Mouse (Mus musculus) embryo, embryonic 10.5 days (tissue): ENCODE results near the gene Armc5.
A peak's percentile ranks its signal among the peaks of the same experiment; 100 is the strongest.

Experiments used
- DNase-seq: peaks from one replicate; pipeline ENCODE4 v3.0.0-alpha.2; 2015; ENCODE audit warnings: low spot score

Armc5 gene

GRCm38 (mm10) chr7:128246496-128247391 is 9.6 kb downstream of the Armc5 start, which contains the start of gene Tgfb1i1:
TSS of gene Tgfb1i1 (plus strand) at chr7:128246812.
- DNase-seq: peak; percentile 66

- peak; percentile 96 for DNase-seq
Observed at GRCm38 (mm10) chr7:128247443-128247842, 10.3 kb downstream of the Armc5 start.

- no peak for DNase-seq
Observed at GRCm38 (mm10) chr7:128248081-128249042, 11.2 kb downstream of the Armc5 start.

- no peak for DNase-seq
Observed at GRCm38 (mm10) chr7:128249998-128250397, 12.9 kb downstream of the Armc5 start.

- no peak for DNase-seq
Observed at GRCm38 (mm10) chr7:128251946-128252345, 14.8 kb downstream of the Armc5 start.

GRCm38 (mm10) chr7:128252609-128253008 is 15.5 kb downstream of the Armc5 start:
- peak; percentile 70 for DNase-seq

GRCm38 (mm10) chr7:128254978-128255377 is 17.8 kb downstream of the Armc5 start:
- no peak for DNase-seq

GRCm38 (mm10) chr7:128255757-128256156 is 18.6 kb downstream of the Armc5 start:
- DNase-seq: no peak

GRCm38 (mm10) chr7:128256783-128257334 is 19.7 kb downstream of the Armc5 start:
- no peak for DNase-seq

- DNase-seq: no peak
Observed at GRCm38 (mm10) chr7:128265411-128265810, 28.3 kb downstream of the Armc5 start, which contains the start of gene Slc5a2. TSS of gene Slc5a2 (plus strand) at chr7:128265657.

- DNase-seq: no peak
Observed at GRCm38 (mm10) chr7:128266056-128266455, 28.9 kb downstream of the Armc5 start.

- DNase-seq: no peak
Observed at GRCm38 (mm10) chr7:128267391-128267790, 30.2 kb downstream of the Armc5 start.

GRCm38 (mm10) chr7:128267813-128268212 is 30.7 kb downstream of the Armc5 start:
- no peak for DNase-seq

GRCm38 (mm10) chr7:128270431-128270850 is 33.3 kb downstream of the Armc5 start:
- DNase-seq: no peak

GRCm38 (mm10) chr7:128271496-128271895 is 34.4 kb downstream of the Armc5 start:
- DNase-seq: no peak

- no peak for DNase-seq
Observed at GRCm38 (mm10) chr7:128276051-128276450, 38.9 kb downstream of the Armc5 start.

- no peak for DNase-seq
Observed at GRCm38 (mm10) chr7:128279750-128280149, 42.6 kb downstream of the Armc5 start.

GRCm38 (mm10) chr7:128281765-128282164 is 44.6 kb downstream of the Armc5 start:
- DNase-seq: no peak

- DNase-seq: peak; percentile 81
Observed at GRCm38 (mm10) chr7:128282532-128283244, 45.5 kb downstream of the Armc5 start.

- peak; percentile 44 for DNase-seq
Observed at GRCm38 (mm10) chr7:128284047-128284446, 46.9 kb downstream of the Armc5 start.

GRCm38 (mm10) chr7:128285060-128285459 is 47.9 kb downstream of the Armc5 start:
- no peak for DNase-seq
